Mouse (Mus musculus) erythroblast, embryonic 14.5 days (primary cell): Measurements from ENCODE around the gene Rcc1l.

Experiments used
- GATA1 ChIP-seq: IDR thresholded peaks from 2 replicates; pipeline ENCODE4 v1.6.1; 2012; ENCODE audit warnings: low read length, inconsistent platforms, mixed read lengths
- TAL1 ChIP-seq: IDR thresholded peaks from 3 replicates; pipeline ENCODE4 v1.6.1; 2012; ENCODE audit warnings: low read length, inconsistent platforms, mixed read lengths

DNA sequence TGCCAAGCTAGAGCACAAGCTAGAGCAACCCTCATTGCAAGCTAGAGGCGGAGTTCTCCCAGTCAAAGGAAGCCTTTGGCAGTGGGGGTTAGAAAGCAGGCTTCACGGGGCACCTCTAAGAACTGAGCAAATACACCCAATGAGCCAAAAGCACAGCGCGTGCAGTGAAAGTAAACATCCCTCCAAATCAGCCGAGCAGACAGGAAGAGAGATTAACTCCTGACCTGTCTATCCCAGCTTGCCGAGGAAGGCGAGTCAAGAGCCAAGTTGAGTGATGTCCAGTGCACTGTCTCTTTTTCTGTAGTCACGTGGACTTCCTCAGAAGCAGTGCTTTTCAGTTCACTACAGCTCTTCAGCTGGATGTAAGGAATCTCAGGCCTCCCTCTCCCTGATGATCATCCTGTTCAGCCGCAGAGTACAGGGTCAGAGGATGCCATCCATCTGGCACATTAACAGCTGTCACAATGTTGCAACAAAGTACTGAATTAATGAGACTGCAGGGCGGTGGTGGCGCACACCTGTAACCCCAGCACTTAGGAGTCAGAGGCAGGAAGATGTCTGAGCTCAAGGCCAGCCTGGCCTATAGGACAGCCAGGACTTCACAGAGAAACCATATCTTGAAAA, 33.5 kb upstream of the Rcc1l start:
- TF ChIP-seq GATA1 = no peak
- TF ChIP-seq TAL1 = no peak
